Mouse (Mus musculus) cerebellum, postnatal 25 days (tissue): ENCODE measurements around the gene Mroh8.
"Not testable (repeated sequence)": the region's sequence is repeated elsewhere in the genome, so short reads cannot be mapped to it uniquely, and the experiment has no call there.

Experiments used
- DNase-seq, 2 experiments: peaks; one replicate each; pipeline ENCODE4 v3.0.0; 2021; ENCODE audit warnings: mixed read lengths in 2 of 2

Mroh8 gene

DNA sequence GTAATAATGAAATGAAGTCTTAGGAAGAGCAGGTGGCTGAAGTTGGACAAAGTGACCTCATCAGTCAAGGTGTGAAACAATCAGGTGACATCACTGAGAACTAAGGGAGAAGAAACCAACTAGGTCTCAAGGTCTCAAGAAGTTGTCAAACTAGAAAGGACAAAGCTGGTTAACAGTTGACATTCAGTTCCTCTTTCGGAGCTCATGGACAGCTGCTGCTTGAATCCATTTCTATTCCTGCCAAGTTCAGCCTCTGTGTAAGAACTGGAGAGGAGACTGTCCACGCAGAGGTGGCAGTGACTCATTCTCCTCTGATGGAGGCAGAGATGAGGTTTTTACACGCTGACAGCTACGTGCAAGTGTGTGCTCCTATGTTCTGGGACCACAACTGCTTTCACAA lies 92.1 kb downstream of the Mroh8 start:
- no peak for DNase-seq

DNA sequence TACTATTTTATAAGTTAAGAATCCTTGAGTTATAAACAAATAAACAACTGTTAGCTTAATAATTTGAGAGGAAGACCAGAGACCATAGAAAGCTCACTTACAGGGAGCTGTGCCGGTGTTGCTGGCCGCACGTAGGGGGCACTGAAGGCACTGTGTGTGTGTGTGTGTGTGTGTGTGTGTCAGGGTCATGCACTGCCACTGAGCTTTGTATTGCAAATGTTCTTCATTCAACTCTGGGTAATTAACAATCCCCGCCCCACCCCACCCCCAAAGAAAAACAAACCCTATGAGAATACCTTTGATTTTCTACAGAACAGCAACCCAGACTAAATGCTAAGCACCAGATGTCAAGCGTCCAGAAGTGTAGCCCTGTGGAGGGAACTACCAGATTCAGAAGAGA lies 92.8 kb downstream of the Mroh8 start:
- DNase-seq: no peak

DNA sequence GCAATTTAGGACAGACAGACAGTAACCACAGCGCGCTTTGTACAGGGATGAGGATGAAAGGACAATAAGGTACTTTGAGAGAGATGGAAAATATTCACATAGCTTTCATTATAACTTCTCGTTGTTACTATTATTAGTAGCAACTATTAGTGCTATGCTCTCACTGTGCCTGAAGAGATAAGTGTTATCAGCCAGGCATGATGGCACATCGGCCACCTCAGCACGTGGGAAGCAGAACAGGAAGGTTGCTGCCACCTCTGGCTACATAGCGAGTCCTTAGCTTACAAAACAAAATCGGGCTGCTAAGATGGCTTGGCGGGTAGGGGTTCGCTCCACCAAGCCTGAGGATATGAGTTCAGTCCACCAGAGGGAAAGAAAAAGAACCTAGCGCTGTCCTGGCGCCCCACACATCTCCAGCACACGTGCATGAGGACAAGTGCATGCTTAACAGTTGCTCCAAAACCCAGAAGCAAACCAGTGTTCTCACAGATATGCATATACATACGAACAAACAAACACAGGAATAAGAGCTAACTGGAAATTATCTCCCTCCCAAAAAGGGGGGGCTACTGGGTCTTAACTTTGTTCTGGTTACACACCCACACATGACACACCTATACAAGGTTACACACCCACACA lies 94.2 kb downstream of the Mroh8 start:
- DNase-seq: no peak

DNA sequence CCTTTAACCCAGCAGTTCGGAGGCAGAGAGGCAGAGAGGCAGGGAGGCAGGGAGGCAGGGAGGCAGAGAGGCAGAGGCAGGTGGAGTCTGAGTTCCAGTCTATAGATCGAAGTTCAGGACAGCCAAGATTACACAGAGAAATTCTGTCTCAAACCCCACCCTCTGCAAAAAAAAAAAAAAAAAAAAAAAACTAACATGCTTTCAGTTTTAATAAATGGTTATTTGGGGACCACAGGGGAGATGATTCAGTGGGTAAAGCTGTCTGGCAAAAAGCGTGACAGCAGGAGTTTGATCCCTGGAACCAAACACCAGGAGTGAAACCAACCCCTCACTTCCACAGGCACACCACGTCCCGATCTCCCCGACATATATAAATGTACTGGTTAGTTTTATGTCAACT lies 101.2 kb downstream of the Mroh8 start:
- no peak for DNase-seq

DNA sequence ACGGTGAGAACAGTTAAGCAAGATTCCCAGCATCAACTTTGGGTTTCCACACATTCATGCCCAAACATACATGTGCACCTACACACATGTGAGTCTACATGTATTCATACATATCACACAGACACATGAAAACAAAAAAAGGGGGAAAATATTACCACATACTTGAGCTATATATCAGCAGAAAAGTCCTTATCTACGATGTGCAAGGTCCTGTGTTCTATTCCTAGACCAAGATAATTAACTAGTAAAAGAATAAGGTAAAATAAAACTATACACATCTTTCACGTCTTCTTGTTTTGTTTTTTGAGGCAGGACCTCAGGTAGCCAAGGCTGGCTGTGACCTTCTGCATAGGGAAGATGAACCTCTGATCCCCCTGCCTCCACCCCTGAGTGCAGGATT lies 103.1 kb downstream of the Mroh8 start:
- DNase-seq: no peak

DNA sequence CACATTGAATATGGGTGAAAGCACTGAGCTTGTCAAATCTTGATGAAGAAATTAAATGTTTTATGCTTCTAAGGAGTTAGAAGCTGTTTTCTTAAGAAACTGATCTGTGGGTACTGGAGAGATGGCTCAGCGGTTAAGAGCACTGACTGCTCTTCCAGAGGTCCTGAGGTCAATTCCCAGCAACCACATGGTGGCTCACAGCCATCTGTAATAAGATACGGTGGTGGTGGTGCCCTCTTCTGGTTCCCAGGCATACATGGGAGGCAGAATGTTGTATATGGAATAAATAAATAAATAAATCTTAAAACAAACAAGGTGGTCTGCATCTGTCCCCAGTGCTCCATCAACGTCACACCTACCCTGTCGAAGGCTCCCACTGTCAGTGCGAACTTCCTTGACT lies 104.9 kb downstream of the Mroh8 start:
- no peak for DNase-seq

DNA sequence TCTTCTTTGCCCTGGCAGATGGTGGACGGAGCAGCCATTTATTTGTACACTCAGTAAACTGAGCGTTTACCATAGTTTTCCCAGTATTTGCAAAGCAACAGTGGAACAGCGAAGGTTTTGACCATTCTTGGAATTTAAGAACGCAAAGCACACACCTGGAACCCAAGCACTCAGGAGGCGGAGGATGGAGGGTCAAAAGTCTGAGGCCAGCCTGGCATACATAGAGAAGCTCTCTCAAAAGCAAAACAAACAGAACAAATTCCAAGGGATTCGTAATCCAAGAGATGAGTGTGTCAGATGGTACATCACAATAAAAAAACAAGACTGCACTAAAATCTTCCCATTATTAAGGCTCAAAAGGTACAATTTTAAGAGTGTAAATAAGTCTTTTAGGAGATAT lies 105.8 kb downstream of the Mroh8 start:
- DNase-seq: no peak

DNA sequence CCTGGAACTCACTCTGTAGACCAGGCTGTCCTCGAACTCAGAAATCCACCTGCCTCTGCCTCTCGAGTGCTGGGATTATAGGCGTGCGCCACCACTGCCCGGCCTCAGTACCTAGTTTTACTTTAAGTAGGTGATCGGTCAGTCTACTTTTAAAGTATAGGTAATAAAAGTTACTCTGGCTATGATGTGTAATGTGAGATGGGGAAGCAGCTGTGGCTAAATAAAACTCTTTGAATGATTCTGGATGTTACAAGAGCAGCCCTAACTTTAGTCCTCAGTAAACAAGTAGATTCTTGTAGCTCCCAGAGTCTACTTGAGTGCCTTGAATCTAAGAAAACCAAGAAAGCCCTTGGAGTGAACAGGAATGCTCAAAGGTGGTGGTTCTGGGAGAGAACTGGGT lies 106.4 kb downstream of the Mroh8 start:
- no peak for DNase-seq

DNA sequence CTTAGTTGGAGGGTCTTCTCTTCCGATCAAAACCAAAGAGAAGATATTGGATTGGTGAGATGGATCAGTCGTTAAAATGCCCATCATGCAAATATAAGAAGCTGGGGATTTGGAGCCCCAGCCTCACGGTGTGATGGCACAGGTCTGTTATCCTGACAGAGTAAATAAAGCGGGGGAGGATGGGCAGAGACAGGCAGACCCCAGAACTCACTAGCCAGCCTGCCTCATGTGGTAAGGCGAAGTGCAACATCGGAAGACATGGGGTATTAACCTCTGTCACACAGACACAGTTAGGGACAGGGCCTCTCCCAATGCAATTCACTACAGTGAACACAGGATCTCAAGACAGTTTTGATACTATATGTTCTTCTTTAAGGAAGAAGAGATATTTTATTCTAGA lies 108.7 kb downstream of the Mroh8 start:
- no peak for DNase-seq

DNA sequence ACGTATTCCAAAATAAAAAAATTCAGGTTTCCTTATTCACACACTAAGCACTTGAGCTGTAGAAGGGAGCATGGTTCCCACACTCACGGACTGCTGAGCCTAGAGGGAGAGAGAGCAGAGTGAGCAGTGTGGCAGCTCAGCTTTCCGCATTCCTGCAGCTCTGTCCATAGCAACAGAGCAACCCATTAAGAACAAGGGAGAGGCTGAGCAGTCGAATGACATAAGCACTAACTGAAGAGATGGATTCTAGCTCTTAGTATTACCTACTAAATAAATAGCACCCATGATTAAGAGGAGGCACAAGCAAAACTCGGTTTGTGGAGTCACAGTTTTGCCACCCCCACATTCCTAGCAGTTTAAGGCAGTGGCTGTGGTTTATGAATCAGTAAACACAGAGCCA lies 109.2 kb downstream of the Mroh8 start:
- DNase-seq: no peak

DNA sequence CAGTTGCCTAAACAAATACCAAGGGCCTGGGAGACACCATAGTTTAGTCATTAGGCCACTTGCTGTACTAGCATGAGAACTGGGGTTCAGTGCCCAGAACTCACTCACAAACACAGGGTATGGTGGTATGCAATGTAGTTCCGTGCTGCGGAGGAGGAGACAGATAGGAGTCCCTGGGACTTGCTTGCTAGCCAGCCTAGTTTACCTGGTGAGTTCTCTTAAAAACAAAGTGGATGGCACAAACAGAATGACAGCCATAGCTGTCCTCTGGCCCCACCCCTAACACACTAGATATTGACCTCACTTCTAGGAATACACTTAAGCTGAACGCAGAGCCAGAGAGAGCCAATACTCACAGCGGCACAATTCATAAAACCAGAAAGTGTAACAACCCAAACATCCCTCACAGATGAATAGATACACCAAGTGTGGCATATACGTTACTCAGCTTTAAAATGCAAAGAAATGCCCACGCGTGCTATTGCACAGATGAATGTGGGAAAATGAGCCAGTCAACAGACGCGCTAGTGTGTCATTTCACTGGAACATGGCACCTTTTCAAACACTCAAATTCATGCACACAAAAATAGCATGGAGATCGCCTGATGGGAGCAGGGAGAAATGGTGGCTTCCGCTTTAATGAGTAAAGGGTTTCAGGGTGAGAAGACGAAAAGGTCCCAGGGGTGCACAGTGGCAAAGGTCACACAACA lies 112.8 kb downstream of the Mroh8 start:
- DNase-seq: no peak

DNA sequence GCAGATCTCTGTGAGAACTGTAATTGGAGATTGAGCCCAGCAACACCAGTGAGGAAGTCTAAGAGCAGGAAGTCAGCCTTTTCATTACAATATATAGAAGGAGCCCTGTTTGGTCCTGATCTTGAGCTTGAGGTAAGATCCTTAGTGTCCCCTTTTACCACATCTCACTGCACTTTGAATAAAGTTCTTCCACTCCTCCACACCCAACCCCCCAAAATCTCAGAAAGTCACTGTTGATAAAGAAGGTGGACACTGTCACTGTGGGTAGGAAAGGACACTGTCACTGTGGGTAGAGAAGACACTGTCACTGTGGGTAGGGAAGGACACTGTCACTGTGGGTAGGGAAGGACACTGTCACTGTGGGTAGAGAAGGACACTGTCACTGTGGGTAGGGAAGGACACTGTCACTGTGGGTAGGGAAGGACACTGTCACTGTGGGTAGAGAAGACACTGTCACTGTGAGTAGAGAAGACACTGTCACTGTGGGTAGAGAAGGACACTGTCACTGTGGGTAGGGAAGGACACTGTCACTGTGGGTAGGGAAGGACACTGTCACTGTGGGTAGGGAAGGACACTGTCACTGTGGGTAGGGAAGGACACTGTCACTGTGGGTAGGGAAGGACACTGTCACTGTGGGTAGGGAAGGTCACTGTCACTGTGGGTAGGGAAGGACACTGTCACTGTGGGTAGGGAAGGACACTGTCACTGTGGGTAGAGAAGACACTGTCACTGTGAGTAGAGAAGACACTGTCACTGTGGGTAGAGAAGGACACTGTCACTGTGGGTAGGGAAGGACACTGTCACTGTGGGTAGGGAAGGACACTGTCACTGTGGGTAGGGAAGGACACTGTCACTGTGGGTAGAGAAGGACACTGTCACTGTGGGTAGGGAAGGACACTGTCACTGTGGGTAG lies 113.8 kb downstream of the Mroh8 start:
- DNase-seq: not testable (repeated sequence)

DNA sequence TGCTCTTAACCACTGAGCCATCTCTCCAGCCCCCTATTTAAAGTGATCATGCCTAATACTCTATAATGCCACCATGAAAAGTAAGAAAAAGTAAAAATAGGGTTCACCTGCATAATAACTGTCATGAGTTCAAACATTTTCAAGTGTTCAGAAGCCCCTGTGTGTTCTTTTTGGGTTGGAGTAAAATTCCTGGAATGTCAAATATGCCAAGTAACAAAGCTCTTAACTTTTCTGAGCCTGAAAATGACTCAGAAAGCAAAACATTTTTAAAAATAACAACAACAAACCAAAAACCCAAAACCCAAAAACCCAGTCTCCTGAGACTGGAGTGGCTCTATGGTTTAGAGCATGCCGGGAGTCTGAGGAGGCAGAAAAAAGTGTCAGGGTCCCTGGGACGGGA lies 115.2 kb downstream of the Mroh8 start:
- DNase-seq: no peak
